Mouse (Mus musculus) C2C12 (cell line): ENCODE results near the gene Plxna4. TPM values are rescaled to one million over a fixed set of nuclear protein-coding genes. Genes with fewer than 3 reads are reported as not detected.

Experiments used
- H3K27me3 ChIP-seq: one replicate; pipeline ENCODE4 v1.6.1; 2011; ENCODE audit not compliant: control insufficient read depth, insufficient read depth, insufficient read length
- H3K36me3 ChIP-seq: one replicate; pipeline ENCODE4 v1.6.1; 2011; ENCODE audit not compliant: control insufficient read depth, insufficient read depth
- H3K4me3 ChIP-seq: one replicate; pipeline ENCODE4 v1.5.1; 2011; ENCODE audit warnings: mild to moderate bottlenecking, control low read depth; ENCODE audit not compliant: poor library complexity, insufficient read depth, severe bottlenecking
- H3K79me2 ChIP-seq: one replicate; pipeline ENCODE4 v1.6.1; 2011; ENCODE audit not compliant: control insufficient read depth, insufficient read depth
- H3K79me3 ChIP-seq: one replicate; pipeline ENCODE4 v1.6.1; 2011; ENCODE audit warnings: low read depth, control low read depth
- H3ac ChIP-seq: one replicate; pipeline ENCODE3; 2011; ENCODE audit warnings: low read depth; ENCODE audit not compliant: control insufficient read depth, insufficient read length
- CEBPB ChIP-seq: IDR thresholded peaks from one replicate; pipeline ENCODE4 v1.6.1; 2011; ENCODE audit warnings: low read depth, mild to moderate bottlenecking, control low read depth, moderate library complexity
- CTCF ChIP-seq: IDR thresholded peaks from one replicate; pipeline ENCODE4 v1.5.1; 2011; ENCODE audit not compliant: control insufficient read depth, insufficient read depth, insufficient read length
- FOSL1 ChIP-seq: IDR thresholded peaks from one replicate; pipeline ENCODE4 v1.8.0; 2011; ENCODE audit warnings: mild to moderate bottlenecking, low read length; ENCODE audit not compliant: poor library complexity, insufficient read depth, severe bottlenecking
- MAX ChIP-seq: IDR thresholded peaks from one replicate; pipeline ENCODE4 v1.6.1; 2011; ENCODE audit warnings: mild to moderate bottlenecking, control low read depth
- MYOD1 ChIP-seq: IDR thresholded peaks from one replicate; pipeline ENCODE4 v1.6.1; 2011; ENCODE audit warnings: low read depth; ENCODE audit not compliant: control insufficient read depth, insufficient read length
- MYOG ChIP-seq: IDR thresholded peaks from one replicate; pipeline ENCODE4 v1.6.1; 2011; ENCODE audit not compliant: control insufficient read depth, insufficient read length; ENCODE audit errors: extremely low read depth
- USF1 ChIP-seq: IDR thresholded peaks from one replicate; pipeline ENCODE4 v1.6.1; 2011; ENCODE audit warnings: low read depth, mild to moderate bottlenecking, control low read depth, moderate library complexity
- long read RNA-seq, 2 experiments: library from polyadenylated mRNA; unstranded; transcript quantifications; one replicate each; pipeline ENCODE4 v2.0.0; 2019 to 2020
- polyA plus RNA-seq: library from polyadenylated mRNA; unstranded; fragments of >200 nt; fragmentation: generic; extraction: Trizol; gene quantifications from one replicate; pipeline ENCODE4 v1.2.1, GENCODE M21; 2012; ENCODE audit warnings: missing spikeins

Gene Plxna4
- polyA plus RNA-seq, result 0.19 TPM
- long read RNA-seq, experiment 1, partial matches to known transcripts, result 0 of 1 reads
- long read RNA-seq, experiment 1, other reads (novel, unspliced or antisense), result 1 of 1 reads
- long read RNA-seq, experiment 2, partial matches to known transcripts, result 1 of 1 reads
- long read RNA-seq, experiment 2, other reads (novel, unspliced or antisense), result 0 of 1 reads

DNA sequence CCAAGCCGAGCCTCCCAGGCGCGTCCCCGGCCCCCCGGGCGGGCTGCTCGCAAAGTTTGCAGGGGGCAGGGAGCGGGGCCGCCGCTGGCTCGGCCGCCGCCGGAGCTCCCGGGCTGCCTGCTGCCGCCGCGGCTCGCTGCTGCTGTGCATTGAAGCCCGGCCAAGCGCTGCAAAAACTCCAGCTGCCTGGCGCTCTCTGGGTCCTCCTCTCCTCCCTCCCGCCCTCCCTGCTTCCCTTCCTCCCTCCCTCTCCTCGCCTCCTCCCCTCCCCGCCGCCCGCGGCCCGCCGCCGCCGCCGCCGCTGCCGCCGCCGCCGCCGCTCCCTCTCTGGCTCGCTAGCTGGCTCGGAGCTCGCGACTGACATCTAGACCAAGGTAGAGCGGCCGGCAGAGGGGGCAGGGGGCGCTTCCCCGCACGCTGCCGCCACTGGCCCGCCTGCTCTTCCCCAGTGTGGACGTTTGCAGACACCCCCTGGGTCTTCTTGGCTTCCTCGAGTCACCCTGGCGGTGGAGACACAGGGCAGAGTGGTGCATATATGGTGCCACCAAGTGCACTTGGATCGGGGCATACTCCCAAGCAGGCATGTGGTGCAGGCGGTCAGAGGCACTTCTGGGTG, at the start of gene Plxna4:
Gene Plxna4, minus strand, starts transcription at position 137 of the 616 bp plus-strand sequence.
- Histone ChIP-seq H3K27me3 (peaks cover 36% of the 10 kb centered on the region), H3K79me3 (no peaks in the 10 kb centered on the region), H3K4me3 (peak within 1 kb of the TSS; percentile 25), H3K36me3 (no peaks in the 10 kb centered on the region), H3ac (peak within 1 kb of the TSS; percentile 66), H3K79me2 (no peaks in the 10 kb centered on the region)
- TF ChIP-seq MYOD1 (no peak), USF1 (no peak), CEBPB (no peak), MAX (no peak)

DNA sequence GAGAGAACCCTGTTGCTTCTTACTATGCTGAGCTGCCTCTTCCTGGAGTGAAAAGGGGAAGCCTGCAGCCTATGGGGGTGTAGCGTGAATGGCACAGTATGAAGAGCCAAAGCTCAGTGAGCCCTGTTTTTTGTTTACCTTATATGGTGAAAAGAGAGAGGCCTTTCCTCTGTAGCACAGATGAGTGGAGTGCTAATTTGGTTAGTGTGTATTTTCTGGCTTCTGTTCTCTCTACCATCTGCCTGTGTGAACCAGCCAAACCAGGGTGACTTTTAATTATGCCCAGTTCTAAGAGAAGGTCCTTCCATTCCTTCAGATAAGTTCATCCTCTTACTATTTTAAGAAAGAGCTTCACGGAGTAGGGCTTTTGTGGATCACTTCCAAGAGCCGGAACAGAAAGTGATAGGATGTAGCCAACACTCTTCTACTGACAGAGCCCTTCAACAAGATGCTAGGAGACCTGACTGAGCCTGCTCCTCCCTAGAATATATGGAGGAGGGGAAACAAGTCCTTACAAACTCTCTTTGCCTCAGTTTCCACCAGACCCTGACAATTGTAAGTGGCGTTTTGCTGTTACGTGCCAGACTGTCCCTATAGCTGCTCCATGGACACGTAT, 49.7 kb upstream of the Plxna4 start:
- no peak for TF ChIP-seq USF1
- no peak for TF ChIP-seq MAX
- TF ChIP-seq MYOD1, result no peak
- no peak for TF ChIP-seq MYOG
- TF ChIP-seq CTCF, result no peak
- TF ChIP-seq CEBPB, result no peak
- TF ChIP-seq FOSL1, result no peak
- no peak overlapping the region for H3K4me3 ChIP-seq
- peaks cover 3% of the 10 kb centered on the region for H3K27me3 ChIP-seq
- no peaks in the 10 kb centered on the region for H3K36me3 ChIP-seq
- H3ac ChIP-seq, result no peak overlapping the region
- no peaks in the 10 kb centered on the region for H3K79me3 ChIP-seq
- no peaks in the 10 kb centered on the region for H3K79me2 ChIP-seq

DNA sequence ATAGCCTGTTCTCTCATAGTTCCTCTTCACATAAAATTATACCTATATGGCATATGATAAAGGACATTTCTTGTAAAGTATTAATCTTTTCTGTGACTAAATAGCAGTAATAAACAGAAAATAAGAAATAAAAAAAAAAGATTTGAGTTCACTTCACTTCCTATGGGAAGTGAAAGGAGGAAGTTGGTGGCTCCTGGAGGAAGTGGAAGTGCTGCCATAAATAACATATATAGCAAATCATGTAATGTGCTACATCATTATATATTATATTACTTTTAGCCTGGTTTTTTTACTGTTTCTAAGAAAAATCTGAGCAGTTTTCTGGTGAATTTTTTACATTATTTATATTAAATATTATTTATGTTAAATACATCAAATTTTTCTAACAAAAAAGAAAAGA, 22.7 kb upstream of the Plxna4 start:
- no peaks in the 10 kb centered on the region for H3K36me3 ChIP-seq
- TF ChIP-seq MYOD1 (no peak), MAX (no peak), CTCF (no peak), CEBPB (no peak), USF1 (no peak), MYOG (no peak), FOSL1 (no peak)
- H3K27me3 ChIP-seq, result no peaks in the 10 kb centered on the region

DNA sequence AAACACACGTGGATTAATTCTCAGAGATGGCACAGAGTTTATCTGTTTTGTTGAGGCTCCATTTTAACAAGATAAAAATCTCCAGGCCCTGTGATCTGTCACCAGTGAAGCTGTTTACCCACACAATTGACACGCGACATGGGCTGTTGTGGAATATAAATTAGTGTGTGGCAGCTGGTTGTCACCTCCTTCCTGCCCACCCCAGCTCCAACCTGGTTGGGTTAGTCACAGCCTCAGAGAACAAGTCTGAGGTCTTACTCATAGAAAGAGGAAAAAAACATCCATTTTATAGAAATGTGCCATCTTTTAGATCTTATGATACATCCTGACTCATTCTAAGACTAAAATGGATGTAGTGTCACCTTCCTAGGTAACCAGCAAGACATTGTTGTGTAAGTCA, 18.8 kb upstream of the Plxna4 start:
- H3K79me3 ChIP-seq, result no peaks in the 10 kb centered on the region
- TF ChIP-seq CEBPB (no peak), CTCF (no peak)
- H3ac ChIP-seq, result no peak overlapping the region
- no peaks in the 10 kb centered on the region for H3K79me2 ChIP-seq
- no peaks in the 10 kb centered on the region for H3K36me3 ChIP-seq
- no peaks in the 10 kb centered on the region for H3K27me3 ChIP-seq
- no peak overlapping the region for H3K4me3 ChIP-seq

More for the DNA sequence above, 22.7 kb upstream of the Plxna4 start:
- Histone ChIP-seq H3K79me2 (no peaks in the 10 kb centered on the region), H3ac (no peak overlapping the region), H3K4me3 (no peak overlapping the region), H3K79me3 (no peaks in the 10 kb centered on the region)

DNA sequence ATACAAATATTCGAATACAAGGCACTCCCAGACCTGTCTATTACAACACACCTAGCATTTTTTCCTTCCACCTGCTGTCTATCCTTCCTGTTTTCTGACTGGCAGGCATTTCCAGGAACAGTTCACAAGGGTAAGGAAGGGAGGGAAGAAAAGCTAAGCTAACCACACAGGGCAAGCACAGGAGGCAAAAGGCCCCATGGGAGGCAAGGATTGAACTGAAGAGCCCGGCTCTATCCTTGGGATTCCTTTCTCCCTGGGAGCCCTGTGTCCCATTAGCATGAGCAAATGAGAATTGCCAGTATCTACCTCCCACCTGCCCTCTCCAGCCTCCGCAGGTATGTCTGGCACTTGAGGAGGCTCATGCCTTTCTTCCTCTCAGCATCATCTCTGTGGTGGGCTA, 17.6 kb upstream of the Plxna4 start:
- Histone ChIP-seq H3K79me3 (no peaks in the 10 kb centered on the region), H3K79me2 (no peaks in the 10 kb centered on the region), H3K4me3 (no peak overlapping the region)

DNA sequence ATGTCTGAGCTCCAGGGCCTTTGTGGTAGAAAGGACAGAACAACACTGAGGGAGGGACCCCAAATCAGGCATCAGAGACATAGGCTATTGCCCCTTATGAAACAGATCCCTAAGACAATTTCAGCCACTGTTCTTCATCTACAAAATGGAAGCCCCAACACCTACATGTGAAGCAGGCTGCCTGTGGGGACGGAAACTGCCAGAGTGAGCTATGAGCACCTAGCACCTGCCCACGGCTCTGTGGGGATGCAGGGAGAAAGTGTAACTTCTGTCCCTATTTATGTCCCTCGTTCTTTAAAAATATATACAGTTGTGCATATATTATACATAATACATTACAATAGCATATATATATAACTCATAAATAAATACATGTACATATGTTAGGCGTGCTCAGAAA, 16.9 kb upstream of the Plxna4 start:
- Histone ChIP-seq H3K27me3 (no peaks in the 10 kb centered on the region), H3K79me2 (no peaks in the 10 kb centered on the region), H3K79me3 (no peaks in the 10 kb centered on the region), H3K4me3 (no peak overlapping the region), H3ac (no peak overlapping the region), H3K36me3 (no peaks in the 10 kb centered on the region)
- TF ChIP-seq MYOD1, result no peak
- TF ChIP-seq CEBPB, result no peak
- TF ChIP-seq CTCF, result no peak
- TF ChIP-seq MYOG, result no peak
- no peak for TF ChIP-seq USF1
- TF ChIP-seq FOSL1, result no peak
- no peak for TF ChIP-seq MAX

More for the DNA sequence above, 17.6 kb upstream of the Plxna4 start:
- Histone ChIP-seq H3K36me3 (no peaks in the 10 kb centered on the region), H3ac (no peak overlapping the region), H3K27me3 (no peaks in the 10 kb centered on the region)
- TF ChIP-seq MAX (no peak), USF1 (no peak), MYOD1 (no peak), CEBPB (no peak), CTCF (no peak), MYOG (no peak), FOSL1 (no peak)
